In the genomic region with DNA sequence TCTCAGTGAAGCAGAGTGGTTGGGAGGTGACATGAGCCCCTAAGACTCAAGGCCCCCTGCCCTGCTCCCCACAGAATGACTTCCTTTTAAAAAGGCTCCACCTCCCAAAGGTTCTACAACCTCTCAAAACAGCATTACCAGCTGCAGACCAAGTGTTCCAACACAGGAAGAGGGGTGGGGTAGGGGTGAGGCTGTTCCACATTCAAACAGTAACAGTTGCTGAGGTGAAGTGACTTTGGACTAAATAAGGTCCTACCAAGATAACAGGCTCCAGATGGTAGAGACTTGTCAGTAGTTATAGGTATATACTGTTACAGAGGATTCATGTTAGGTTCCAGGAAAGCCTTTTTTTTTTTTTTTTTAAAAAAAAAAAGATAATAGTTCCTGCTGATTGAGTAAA, we compare ENCODE assay signal across 15 mouse cellular contexts.
A peak's percentile ranks its signal among the peaks of the same experiment; 100 is the strongest.
DNase-seq lines count a peak whose midpoint lies in the region; ATAC-seq and TF ChIP-seq lines count a peak whose summit lies in the region.
"Had no signal": no experiment of that assay in that cellular context is flagged by ENCODE, and none has a peak within 500 bp of the region (broad histone marks: within the 10 kb centered on the region; RNA-seq: fewer than 3 reads in every experiment).

No protein-coding gene starts in this region.

- TF ChIP-seq CTCF in MEL (IDR thresholded peaks at IDR 0.05 in 2 of 3, conservative IDR thresholded peaks at IDR 0.05 in 1 of 3; ENCODE audit: control insufficient read depth in 1 of 3, insufficient read depth in 1 of 3, low read depth in 2 of 3, low read length in 3 of 3, poor library complexity in 1 of 3, severe bottlenecking in 1 of 3), result no peak
- no peak for TF ChIP-seq CTCF in thymus, adult 2 months (IDR thresholded peaks at IDR 0.05; ENCODE audit: borderline replicate concordance, control insufficient read depth, extremely low read depth, insufficient read depth, low read length, poor library complexity)

- H3K4me3 ChIP-seq in embryonic facial prominence, embryonic 11.5 days (ENCODE audit: low read depth, low read length), result no peak overlapping the region
- no peak overlapping the region for H3K4me3 ChIP-seq in embryonic facial prominence, embryonic 10.5 days
- H3K4me3 ChIP-seq in MEL (ENCODE audit: control insufficient read depth in 1 of 2, insufficient read depth in 1 of 2, low read depth in 2 of 2, low read length in 2 of 2), result no peak overlapping the region
- no peak overlapping the region for H3K4me3 ChIP-seq in liver, embryonic 13.5 days (replicated peaks)
- no peak overlapping the region for H3K4me3 ChIP-seq in thymus, adult 2 months (ENCODE audit: control insufficient read depth, insufficient read depth, low read length)
- no peak overlapping the region for H3K4me3 ChIP-seq in neural tube, embryonic 15.5 days (replicated peaks)
- H3K4me3 ChIP-seq: embryonic facial prominence, embryonic 13.5 days; forebrain, embryonic 13.5 days; hindbrain, embryonic 13.5 days; midbrain, embryonic 12.5 days had no signal

- H3K27me3 ChIP-seq in embryonic facial prominence, embryonic 11.5 days (ENCODE audit: control insufficient read depth, insufficient read depth, low read length), result no peaks in the 10 kb centered on the region
- no peaks in the 10 kb centered on the region for H3K27me3 ChIP-seq in embryonic facial prominence, embryonic 10.5 days (replicated peaks; ENCODE audit: low read depth, poor library complexity, severe bottlenecking)
- no peaks in the 10 kb centered on the region for H3K27me3 ChIP-seq in MEL (ENCODE audit: control insufficient read depth in 1 of 2, insufficient read depth in 2 of 2, low read length in 2 of 2)
- no peaks in the 10 kb centered on the region for H3K27me3 ChIP-seq in liver, embryonic 13.5 days
- H3K27me3 ChIP-seq in thymus, adult 2 months (ENCODE audit: control insufficient read depth, insufficient read depth, low read length), result no peaks in the 10 kb centered on the region
- no peaks in the 10 kb centered on the region for H3K27me3 ChIP-seq in neural tube, embryonic 15.5 days (replicated peaks)
- H3K27me3 ChIP-seq: forebrain, embryonic 13.5 days; hindbrain, embryonic 13.5 days; midbrain, embryonic 12.5 days had no signal

- TF ChIP-seq RAD21 in MEL (IDR thresholded peaks at IDR 0.05; ENCODE audit: low read depth, low read length), result no peak

- H3K79me2 ChIP-seq in MEL (ENCODE audit: control insufficient read depth, insufficient read depth, low read length, poor library complexity), result peaks cover 1% of the 10 kb centered on the region; the same call in 1 of the 2 replicates

- ATAC-seq in embryonic facial prominence, embryonic 11.5 days (replicated peaks; ENCODE audit: insufficient number of reproducible peaks, low FRiP score, low TSS enrichment, low read depth), result no peak
- ATAC-seq in liver, embryonic 13.5 days (ENCODE audit: low read depth), result 0 out of 2 replicates have a peak, but pooled peaks have one; percentile 57
- no peak for ATAC-seq in neural tube, embryonic 15.5 days (ENCODE audit: low FRiP score)
- ATAC-seq: forebrain, embryonic 13.5 days had no signal

- no peak overlapping the region for H3K4me2 ChIP-seq in embryonic facial prominence, embryonic 11.5 days (ENCODE audit: low read depth, low read length)
- H3K4me2 ChIP-seq in liver, embryonic 13.5 days, result no peak overlapping the region
- no peak overlapping the region for H3K4me2 ChIP-seq in neural tube, embryonic 15.5 days
- H3K4me2 ChIP-seq: embryonic facial prominence, embryonic 13.5 days; forebrain, embryonic 13.5 days; hindbrain, embryonic 13.5 days; lung, embryonic 14.5 days; midbrain, embryonic 12.5 days had no signal

- no peak overlapping the region for H3K27ac ChIP-seq in embryonic facial prominence, embryonic 11.5 days (replicated peaks; ENCODE audit: low read depth, low read length)
- H3K27ac ChIP-seq in embryonic facial prominence, embryonic 10.5 days (replicated peaks), result no peak overlapping the region
- no peak overlapping the region for H3K27ac ChIP-seq in MEL (ENCODE audit: control insufficient read depth, low read depth, low read length)
- no peak overlapping the region for H3K27ac ChIP-seq in liver, embryonic 13.5 days
- H3K27ac ChIP-seq in thymus, adult 2 months (ENCODE audit: control insufficient read depth, insufficient read depth, low read length), result peak overlapping the region; percentile 98
- H3K27ac ChIP-seq in neural tube, embryonic 15.5 days (replicated peaks), result no peak overlapping the region
- H3K27ac ChIP-seq: embryonic facial prominence, embryonic 13.5 days; forebrain, embryonic 13.5 days; hindbrain, embryonic 13.5 days; midbrain, embryonic 12.5 days had no signal

- no peaks in the 10 kb centered on the region for H3K36me3 ChIP-seq in embryonic facial prominence, embryonic 11.5 days (replicated peaks; ENCODE audit: control insufficient read depth, insufficient read depth, low read depth, low read length)
- peaks cover 7% of the 10 kb centered on the region; the same call in 1 of the 2 replicates for H3K36me3 ChIP-seq in embryonic facial prominence, embryonic 10.5 days (replicated peaks)
- H3K36me3 ChIP-seq in MEL (ENCODE audit: control insufficient read depth in 1 of 2, insufficient read depth in 2 of 2, low read length in 2 of 2), result peaks cover 0 to 9% of the 10 kb centered on the region in 2 experiments; a peak in 2 of 4 replicates
- H3K36me3 ChIP-seq in liver, embryonic 13.5 days, result no peaks in the 10 kb centered on the region
- H3K36me3 ChIP-seq in thymus, adult 2 months (ENCODE audit: control insufficient read depth, insufficient read depth, low read length), result no peaks in the 10 kb centered on the region
- no peaks in the 10 kb centered on the region for H3K36me3 ChIP-seq in neural tube, embryonic 15.5 days
- H3K36me3 ChIP-seq: embryonic facial prominence, embryonic 13.5 days; hindbrain, embryonic 13.5 days; midbrain, embryonic 12.5 days had no signal

- no peak for TF ChIP-seq POLR2A in MEL (IDR thresholded peaks at IDR 0.05; ENCODE audit: control insufficient read depth in 1 of 2, insufficient read depth in 1 of 2, low read depth in 1 of 2, low read length in 2 of 2, poor library complexity in 1 of 2)
- TF ChIP-seq POLR2A in thymus, adult 2 months (IDR thresholded peaks at IDR 0.05; ENCODE audit: control insufficient read depth, extremely low read depth, insufficient read depth, low read length, poor library complexity), result no peak

- DNase-seq in embryonic facial prominence, embryonic 11.5 days (ENCODE audit: low spot score), result peak; percentile 43
- no peak for DNase-seq in embryonic facial prominence, embryonic 10.5 days (ENCODE audit: low spot score)
- DNase-seq in MEL (ENCODE audit: low read depth, low spot score), result peak; percentile 56
- DNase-seq in liver, embryonic 13.5 days, result peak; percentile 8
- DNase-seq in thymus, adult 2 months, result peak; percentile 79
- DNase-seq in adrenal gland, adult 18-20 months (ENCODE audit: low spot score in 2 of 2), result no peak
- no peak for DNase-seq in kidney, postnatal 36 days
- DNase-seq: cerebellum, adult 2 months; lung, embryonic 14.5 days; right cerebral cortex, adult 18-20 months had no signal

- no peak for TF ChIP-seq EP300 in MEL (IDR thresholded peaks at IDR 0.05; ENCODE audit: low read depth in 1 of 2, low read length in 2 of 2)

- no peak overlapping the region for H3K9ac ChIP-seq in embryonic facial prominence, embryonic 11.5 days (replicated peaks; ENCODE audit: low read length)
- no peak overlapping the region for H3K9ac ChIP-seq in MEL (ENCODE audit: control insufficient read depth, low read depth, low read length, poor library complexity, severe bottlenecking)
- no peak overlapping the region for H3K9ac ChIP-seq in liver, embryonic 13.5 days
- H3K9ac ChIP-seq in neural tube, embryonic 15.5 days (replicated peaks), result no peak overlapping the region
- H3K9ac ChIP-seq: embryonic facial prominence, embryonic 13.5 days; forebrain, embryonic 13.5 days; hindbrain, embryonic 13.5 days; lung, embryonic 14.5 days; midbrain, embryonic 12.5 days had no signal

- no peaks in the 10 kb centered on the region for H3K4me1 ChIP-seq in embryonic facial prominence, embryonic 11.5 days (ENCODE audit: control insufficient read depth, insufficient read depth, low read length)
- peaks cover 16% of the 10 kb centered on the region for H3K4me1 ChIP-seq in embryonic facial prominence, embryonic 10.5 days
- peaks cover 0 to 3% of the 10 kb centered on the region in 2 experiments; a peak in 2 of 4 replicates for H3K4me1 ChIP-seq in MEL (ENCODE audit: control insufficient read depth in 1 of 2, insufficient read depth in 2 of 2, low read length in 2 of 2)
- H3K4me1 ChIP-seq in liver, embryonic 13.5 days (replicated peaks), result peaks cover 19% of the 10 kb centered on the region
- H3K4me1 ChIP-seq in thymus, adult 2 months (replicated peaks; ENCODE audit: control insufficient read depth, insufficient read depth, low read length), result peaks cover 30% of the 10 kb centered on the region
- no peaks in the 10 kb centered on the region; the same call in 1 of the 2 replicates for H3K4me1 ChIP-seq in neural tube, embryonic 15.5 days
- H3K4me1 ChIP-seq: embryonic facial prominence, embryonic 13.5 days; forebrain, embryonic 13.5 days; midbrain, embryonic 12.5 days had no signal

- no peaks in the 10 kb centered on the region for H3K9me3 ChIP-seq in embryonic facial prominence, embryonic 11.5 days (replicated peaks; ENCODE audit: control insufficient read depth, low read length)
- no peaks in the 10 kb centered on the region for H3K9me3 ChIP-seq in embryonic facial prominence, embryonic 10.5 days
- H3K9me3 ChIP-seq in MEL (replicated peaks; ENCODE audit: insufficient read depth, low read length), result no peaks in the 10 kb centered on the region
- no peaks in the 10 kb centered on the region for H3K9me3 ChIP-seq in liver, embryonic 13.5 days (replicated peaks)
- H3K9me3 ChIP-seq in neural tube, embryonic 15.5 days (replicated peaks), result no peaks in the 10 kb centered on the region
- H3K9me3 ChIP-seq: embryonic facial prominence, embryonic 13.5 days; forebrain, embryonic 13.5 days; hindbrain, embryonic 13.5 days; midbrain, embryonic 12.5 days had no signal

TF ChIP-seq in MEL, 35 proteins besides CTCF, POLR2A, EP300 and RAD21:
- TF ChIP-seq MYC (IDR thresholded peaks at IDR 0.05; ENCODE audit: low read depth, low read length), result no peak
- TF ChIP-seq HCFC1 (IDR thresholded peaks at IDR 0.05; ENCODE audit: low read depth, low read length), result no peak
- peak; percentile 78 for TF ChIP-seq ZNF384 (IDR thresholded peaks at IDR 0.05; ENCODE audit: low read depth, low read length)
- 0 out of 2 replicates have a peak, but pooled peaks have one; percentile 27 for TF ChIP-seq SIN3A (IDR thresholded peaks at IDR 0.05; ENCODE audit: low read length)
- TF ChIP-seq JUND (IDR thresholded peaks at IDR 0.05; ENCODE audit: low read depth, low read length), result no peak
TF ChIP-seq in MEL: peak in this region for 2.

Comparison
In these comparisons a context has a peak if more than half of its experiments do, and no peak if none do; other contexts are left out.
1. DNase-seq: peak in embryonic facial prominence, embryonic 11.5 days (single experiment), MEL (single experiment), liver, embryonic 13.5 days (single experiment) and thymus, adult 2 months (single experiment); none in embryonic facial prominence, embryonic 10.5 days (single experiment), adrenal gland, adult 18-20 months (0 of 2) and kidney, postnatal 36 days (0 of 2).